Mouse (Mus musculus): ENCODE data around the gene Gm14444. TPM values are rescaled to one million over a fixed set of nuclear protein-coding genes. Genes with fewer than 3 reads are reported as not detected.
"Not testable (repeated sequence)": the region's sequence is repeated elsewhere in the genome, so short reads cannot be mapped to it uniquely, and the experiment has no call there.

The Gm14444 gene
- not detected for polyA plus RNA-seq (2017; shearing (Covaris generic))

DNA sequence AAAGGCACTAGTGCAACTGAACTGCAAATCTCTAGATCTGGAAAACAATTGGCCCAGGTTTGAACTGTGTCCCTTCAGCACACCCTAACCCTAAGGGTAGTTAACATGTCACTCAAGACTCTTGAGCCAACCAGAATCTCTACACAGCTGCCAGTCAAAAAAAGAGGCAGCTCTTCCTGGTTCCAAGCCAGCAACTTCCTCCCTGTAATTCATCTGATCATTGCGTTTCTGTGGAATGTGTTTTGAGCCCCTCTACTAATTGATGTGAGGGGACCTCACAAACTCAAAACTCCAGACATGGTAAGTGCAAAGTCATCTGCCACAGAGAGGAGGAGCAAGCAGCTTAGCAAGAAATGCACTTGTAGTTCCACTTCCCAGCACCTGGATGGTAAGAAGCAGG is at the start of gene Gm14444:
Gm14444 (plus strand) TSS at position 220 of the 400 bp plus-strand sequence.
- not testable (repeated sequence) for ATAC-seq

DNA sequence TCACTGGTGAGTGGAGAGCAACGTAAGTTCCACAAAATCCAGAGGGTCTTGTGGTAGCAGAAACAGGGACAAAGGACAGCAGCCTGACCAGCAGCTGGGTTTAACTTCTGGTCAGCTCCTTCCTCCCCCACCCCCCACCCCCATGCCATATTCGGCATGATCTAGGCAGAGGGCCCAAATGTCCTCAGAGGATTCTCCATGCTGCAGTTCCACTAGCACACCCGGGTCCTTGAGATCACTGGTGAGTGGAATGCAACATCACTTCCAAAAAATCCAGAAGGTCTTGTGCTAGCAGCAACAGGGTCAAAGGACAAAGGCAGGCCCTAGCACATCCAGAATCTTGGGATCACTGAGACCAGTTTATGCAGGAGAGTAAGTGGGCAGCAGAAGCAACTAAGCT is 44.6 kb upstream of the Gm14444 start:
- not testable (repeated sequence) for ATAC-seq

GRCm38 (mm10) chr2:175044268-175044667 is 34.2 kb downstream of the Gm14444 start:
- not testable (repeated sequence) for ATAC-seq

DNA sequence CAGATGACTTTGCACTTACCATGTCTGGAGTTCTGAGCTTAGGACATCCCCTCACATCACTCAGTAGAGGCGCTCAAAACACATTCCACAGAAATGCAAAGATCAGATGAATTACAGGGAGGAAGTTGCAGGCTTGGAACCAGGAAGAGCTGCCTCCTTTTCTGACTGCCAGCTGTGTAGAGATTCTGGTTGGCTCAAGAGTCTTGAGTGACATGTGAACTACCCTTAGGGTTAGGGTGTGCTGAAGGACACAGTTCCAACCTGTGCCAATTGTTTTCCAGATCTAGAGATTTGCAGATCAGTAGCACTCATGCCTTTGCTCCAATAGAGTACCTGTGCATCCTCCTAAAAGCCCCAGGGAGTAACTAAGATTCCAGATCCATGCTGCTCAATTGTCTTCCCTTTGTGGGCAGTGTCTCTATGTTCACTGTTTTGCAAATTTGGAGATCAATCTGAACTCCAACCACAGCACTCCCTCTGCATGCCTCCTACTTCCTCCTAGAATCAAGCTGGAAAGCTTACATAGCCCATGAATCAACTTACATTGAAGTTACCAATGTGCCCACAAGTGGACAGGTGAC is 57.7 kb downstream of the Gm14444 start, which contains the start of gene Gm14393:
Gm14393 (minus strand) TSS at position 101 of the 581 bp plus-strand sequence.
- ATAC-seq, result not testable (repeated sequence)

Other genes with a start within 250 kb of the Gm14444 start
- not detected for gene Edn3, start 249.6 kb upstream of the Gm14444 start, polyA plus RNA-seq (2017; shearing (Covaris generic))
- not detected for gene Gm14393, start 57.5 kb downstream of the Gm14444 start, polyA plus RNA-seq (2017; shearing (Covaris generic))
- gene Gm14399, start 131.8 kb downstream of the Gm14444 start, polyA plus RNA-seq (2017; shearing (Covaris generic)), result 1 to 10 TPM; 3.7 to 6.6 (median 4.9) TPM
- under 1 TPM in 1 of 3 experiments, not detected in 2; 0.15 TPM for gene Gm14443, start 165.6 kb downstream of the Gm14444 start, polyA plus RNA-seq (2017; shearing (Covaris generic))
- gene Gm14391, start 196.7 kb downstream of the Gm14444 start, polyA plus RNA-seq (2017; shearing (Covaris generic)), result 1 to 10 TPM; 2.1 to 6.8 (median 5.9) TPM